Mouse (Mus musculus): ENCODE data around the gene Basp1. TPM values are rescaled to one million over a fixed set of nuclear protein-coding genes. Genes with fewer than 3 reads are reported as not detected.
A peak's percentile ranks its signal among the peaks of the same experiment; 100 is the strongest.

Gene Basp1
- polyA plus RNA-seq, 1 experiment = 164 TPM

DNA sequence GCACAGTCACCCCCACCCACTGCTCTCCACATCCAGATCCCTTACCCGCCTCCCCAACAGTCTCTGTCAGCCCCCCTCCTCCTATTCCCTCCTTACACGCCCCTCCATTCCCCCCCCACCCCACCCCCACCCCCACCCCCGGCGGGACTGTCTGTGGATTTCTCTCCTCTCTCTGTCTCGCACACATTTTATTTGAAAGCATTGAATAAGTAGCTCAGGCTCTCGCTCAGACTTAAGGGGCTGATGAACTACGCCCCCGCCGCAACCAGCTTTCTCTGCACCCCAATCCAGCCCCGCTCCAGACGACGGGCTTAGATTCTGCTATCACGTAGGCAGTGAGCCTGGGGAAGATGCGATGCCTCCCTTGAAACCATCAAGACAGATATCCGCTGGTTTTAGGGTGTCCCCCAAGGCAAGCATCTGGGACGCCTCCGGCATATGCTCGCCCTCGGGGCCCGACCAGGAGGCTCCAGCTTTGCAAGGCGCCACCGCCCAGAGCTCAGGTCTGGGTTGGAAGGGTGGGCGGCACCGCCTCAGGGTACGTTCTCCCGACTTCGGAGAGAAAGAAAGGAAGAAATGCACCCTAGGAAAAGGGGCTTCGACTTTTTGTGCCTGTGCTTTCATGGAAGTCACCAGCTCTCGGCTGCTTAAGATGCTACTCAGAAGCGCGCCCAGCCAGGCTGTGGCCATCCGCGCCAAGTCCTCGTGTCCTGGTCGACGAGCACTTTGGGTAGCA, 615 bp upstream of the Basp1 start:
- Histone ChIP-seq H3K27me3 (ENCODE audit: control insufficient read depth, insufficient read depth, insufficient read length) (no peaks in the 10 kb centered on the region), H3K79me2 (ENCODE audit: control insufficient read depth, insufficient read depth) (peaks cover 44% of the 10 kb centered on the region), H3K4me3 (ENCODE audit: insufficient read depth, poor library complexity, severe bottlenecking) (peak overlapping the region; percentile 87), H3K79me3 (ENCODE audit: low read depth) (peaks cover 35% of the 10 kb centered on the region), H3ac (ENCODE audit: control insufficient read depth, insufficient read length, low read depth) (peak overlapping the region; percentile 79), H3K36me3 (ENCODE audit: control insufficient read depth, insufficient read depth) (peaks cover 23% of the 10 kb centered on the region)
- peak; percentile 80 for TF ChIP-seq MAX (IDR thresholded peaks at IDR 0.05)
- no peak for TF ChIP-seq CEBPB (IDR thresholded peaks at IDR 0.05; ENCODE audit: low read depth)

GRCm38 (mm10) chr15:25412761-25413261, 753 bp downstream of the Basp1 start:
- Histone ChIP-seq H3K79me3 (ENCODE audit: low read depth) (peaks cover 49% of the 10 kb centered on the region), H3ac (ENCODE audit: control insufficient read depth, insufficient read length, low read depth) (peak overlapping the region; percentile 76), H3K79me2 (ENCODE audit: control insufficient read depth, insufficient read depth) (peaks cover 58% of the 10 kb centered on the region), H3K4me3 (ENCODE audit: insufficient read depth, poor library complexity, severe bottlenecking) (peak overlapping the region; percentile 87), H3K27me3 (ENCODE audit: control insufficient read depth, insufficient read depth, insufficient read length) (no peaks in the 10 kb centered on the region), H3K36me3 (ENCODE audit: control insufficient read depth, insufficient read depth) (peaks cover 30% of the 10 kb centered on the region)
- TF ChIP-seq MYOG (IDR thresholded peaks at IDR 0.05; ENCODE audit: control insufficient read depth, extremely low read depth, insufficient read length) = no peak
- TF ChIP-seq CEBPB (IDR thresholded peaks at IDR 0.05; ENCODE audit: low read depth) = no peak
- TF ChIP-seq FOSL1 (IDR thresholded peaks at IDR 0.05; ENCODE audit: insufficient read depth, low read length, poor library complexity, severe bottlenecking) = no peak
- no peak for TF ChIP-seq CTCF (IDR thresholded peaks at IDR 0.05; ENCODE audit: control insufficient read depth, insufficient read depth, insufficient read length)
- TF ChIP-seq USF1 (IDR thresholded peaks at IDR 0.05; ENCODE audit: low read depth) = no peak
- peak; percentile 60 for TF ChIP-seq MAX (IDR thresholded peaks at IDR 0.05)
- no peak for TF ChIP-seq MYOD1 (IDR thresholded peaks at IDR 0.05; ENCODE audit: control insufficient read depth, insufficient read length, low read depth)

- H3K27me3 ChIP-seq (ENCODE audit: control insufficient read depth, insufficient read depth, insufficient read length) = no peaks in the 10 kb centered on the region
- peaks cover 30% of the 10 kb centered on the region for H3K36me3 ChIP-seq (ENCODE audit: control insufficient read depth, insufficient read depth)
- TF ChIP-seq MAX (IDR thresholded peaks at IDR 0.05) (peak; percentile 71), CEBPB (IDR thresholded peaks at IDR 0.05; ENCODE audit: low read depth) (no peak)
- H3K79me2 ChIP-seq (ENCODE audit: control insufficient read depth, insufficient read depth) = peaks cover 64% of the 10 kb centered on the region
- peak overlapping the region; percentile 87 for H3K4me3 ChIP-seq (ENCODE audit: insufficient read depth, poor library complexity, severe bottlenecking)
- peaks cover 55% of the 10 kb centered on the region for H3K79me3 ChIP-seq (ENCODE audit: low read depth)
- H3ac ChIP-seq (ENCODE audit: control insufficient read depth, insufficient read length, low read depth) = peak overlapping the region; percentile 76
Observed at GRCm38 (mm10) chr15:25412171-25412641, 1.4 kb downstream of the Basp1 start.

DNA sequence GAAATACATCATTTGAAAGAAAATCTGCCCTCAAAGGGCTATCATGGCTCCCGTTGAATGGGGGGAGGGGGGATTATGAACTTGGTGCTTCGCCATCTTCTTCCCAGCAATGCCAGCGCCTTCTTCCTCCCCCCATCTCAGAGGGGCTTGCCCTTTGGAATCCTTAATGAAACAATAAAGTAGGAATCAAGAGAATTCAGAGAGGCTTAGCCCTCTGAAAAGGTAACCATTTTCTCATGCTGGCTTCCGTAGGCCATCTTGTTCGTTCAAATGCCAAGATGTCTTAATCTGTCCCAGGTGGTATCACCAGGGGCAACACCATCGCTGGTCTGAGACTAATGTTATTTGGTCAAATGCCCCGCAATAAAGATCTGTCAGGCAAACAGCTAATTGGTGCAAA, 2.1 kb downstream of the Basp1 start:
- Histone ChIP-seq H3K4me3 (ENCODE audit: insufficient read depth, poor library complexity, severe bottlenecking) (peak overlapping the region; percentile 87), H3K27me3 (ENCODE audit: control insufficient read depth, insufficient read depth, insufficient read length) (no peaks in the 10 kb centered on the region), H3ac (ENCODE audit: control insufficient read depth, insufficient read length, low read depth) (peak overlapping the region; percentile 8), H3K79me2 (ENCODE audit: control insufficient read depth, insufficient read depth) (peaks cover 71% of the 10 kb centered on the region), H3K79me3 (ENCODE audit: low read depth) (peaks cover 62% of the 10 kb centered on the region), H3K36me3 (ENCODE audit: control insufficient read depth, insufficient read depth) (peaks cover 38% of the 10 kb centered on the region)
- TF ChIP-seq MYOD1 (IDR thresholded peaks at IDR 0.05; ENCODE audit: control insufficient read depth, insufficient read length, low read depth) = no peak
- no peak for TF ChIP-seq MYOG (IDR thresholded peaks at IDR 0.05; ENCODE audit: control insufficient read depth, extremely low read depth, insufficient read length)
- no peak for TF ChIP-seq CEBPB (IDR thresholded peaks at IDR 0.05; ENCODE audit: low read depth)
- TF ChIP-seq USF1 (IDR thresholded peaks at IDR 0.05; ENCODE audit: low read depth) = no peak
- TF ChIP-seq CTCF (IDR thresholded peaks at IDR 0.05; ENCODE audit: control insufficient read depth, insufficient read depth, insufficient read length) = no peak
- no peak for TF ChIP-seq FOSL1 (IDR thresholded peaks at IDR 0.05; ENCODE audit: insufficient read depth, low read length, poor library complexity, severe bottlenecking)
- no peak for TF ChIP-seq MAX (IDR thresholded peaks at IDR 0.05)

- H3K79me3 ChIP-seq (ENCODE audit: low read depth) = peaks cover 100% of the 10 kb centered on the region
- H3K79me2 ChIP-seq (ENCODE audit: control insufficient read depth, insufficient read depth) = peaks cover 100% of the 10 kb centered on the region
- no peak overlapping the region for H3K4me3 ChIP-seq (ENCODE audit: insufficient read depth, poor library complexity, severe bottlenecking)
- peaks cover 84% of the 10 kb centered on the region for H3K36me3 ChIP-seq (ENCODE audit: control insufficient read depth, insufficient read depth)
- H3K27me3 ChIP-seq (ENCODE audit: control insufficient read depth, insufficient read depth, insufficient read length) = no peaks in the 10 kb centered on the region
- TF ChIP-seq MYOG (IDR thresholded peaks at IDR 0.05; ENCODE audit: control insufficient read depth, extremely low read depth, insufficient read length) (no peak), MYOD1 (IDR thresholded peaks at IDR 0.05; ENCODE audit: control insufficient read depth, insufficient read length, low read depth) (no peak), USF1 (IDR thresholded peaks at IDR 0.05; ENCODE audit: low read depth) (no peak), FOSL1 (IDR thresholded peaks at IDR 0.05; ENCODE audit: insufficient read depth, low read length, poor library complexity, severe bottlenecking) (no peak), CEBPB (IDR thresholded peaks at IDR 0.05; ENCODE audit: low read depth) (no peak), CTCF (IDR thresholded peaks at IDR 0.05; ENCODE audit: control insufficient read depth, insufficient read depth, insufficient read length) (no peak), MAX (IDR thresholded peaks at IDR 0.05) (no peak)
- H3ac ChIP-seq (ENCODE audit: control insufficient read depth, insufficient read length, low read depth) = no peak overlapping the region
Observed at GRCm38 (mm10) chr15:25405926-25406325, 7.6 kb downstream of the Basp1 start.

GRCm38 (mm10) chr15:25403879-25404278, 9.7 kb downstream of the Basp1 start:
- TF ChIP-seq CTCF (IDR thresholded peaks at IDR 0.05; ENCODE audit: control insufficient read depth, insufficient read depth, insufficient read length) = no peak
- Histone ChIP-seq H3ac (ENCODE audit: control insufficient read depth, insufficient read length, low read depth) (no peak overlapping the region), H3K79me2 (ENCODE audit: control insufficient read depth, insufficient read depth) (peaks cover 100% of the 10 kb centered on the region), H3K27me3 (ENCODE audit: control insufficient read depth, insufficient read depth, insufficient read length) (no peaks in the 10 kb centered on the region), H3K79me3 (ENCODE audit: low read depth) (peaks cover 99% of the 10 kb centered on the region), H3K4me3 (ENCODE audit: insufficient read depth, poor library complexity, severe bottlenecking) (no peak overlapping the region), H3K36me3 (ENCODE audit: control insufficient read depth, insufficient read depth) (peaks cover 87% of the 10 kb centered on the region)
